Mouse (Mus musculus) CD4-positive naive resting alpha-beta T cell, adult 76 days (primary cell): ENCODE data around the gene Prkcsh. TPM values are rescaled to one million over a fixed set of nuclear protein-coding genes. Genes with fewer than 3 reads are reported as not detected.

Source experiments
- total RNA-seq: library from RNA; stranded (reverse); gene quantifications from one replicate; pipeline ENCODE4 v1.2.4, GENCODE M21; 2023

Prkcsh gene
- 72.4 TPM for total RNA-seq

DNA sequence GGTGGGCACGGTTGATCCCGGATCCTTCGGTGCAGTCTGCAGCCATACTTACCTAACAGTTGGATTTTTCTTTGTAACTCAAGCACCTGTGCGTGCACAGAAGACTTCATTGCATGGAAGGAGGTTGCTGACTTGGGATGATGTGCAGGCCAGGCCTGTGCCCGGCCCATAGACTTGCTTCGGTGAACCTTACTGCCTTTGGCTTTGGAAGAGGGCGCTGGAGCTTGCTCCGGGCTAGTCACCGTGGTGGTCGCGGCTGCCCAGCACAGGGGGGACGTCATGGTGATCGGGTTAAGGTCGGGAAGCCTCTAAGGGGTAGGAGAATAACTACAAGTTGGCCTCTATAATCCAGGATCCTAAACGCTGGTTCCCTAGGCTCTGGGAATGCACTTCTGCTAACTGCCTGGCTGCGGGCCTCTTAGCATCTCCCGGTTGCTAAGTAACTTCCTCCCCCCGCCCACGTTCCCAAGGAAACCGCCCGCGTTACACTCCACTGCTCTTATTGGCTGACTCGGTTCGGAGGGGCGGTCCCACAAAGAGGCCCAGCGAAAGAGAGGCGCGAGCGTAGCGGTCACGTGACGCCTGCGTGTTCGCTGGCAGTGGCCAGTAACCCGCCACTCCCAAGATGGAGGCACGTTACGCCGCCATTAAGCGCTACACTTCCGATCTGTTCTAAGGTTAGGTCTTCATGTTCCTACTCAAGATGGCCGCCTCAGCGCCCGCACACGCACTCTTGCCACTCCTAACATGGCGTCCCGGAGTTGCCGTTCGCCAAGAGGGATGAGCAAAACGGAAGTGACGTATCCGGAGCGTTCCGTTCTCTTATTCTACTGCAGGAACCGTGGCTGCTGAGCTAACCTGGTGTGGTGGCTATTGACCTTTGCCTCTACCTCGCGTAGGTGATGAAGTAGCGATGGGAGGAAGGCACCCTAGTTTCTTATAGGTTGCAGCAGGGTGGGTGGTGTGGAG is at the start of gene Prkcsh, which contains the start of gene Ccdc151:
Gene Prkcsh, plus strand, starts transcription at position 613 of the 969 bp plus-strand sequence.
Gene Ccdc151, minus strand, starts transcription at position 441 of the 969 bp plus-strand sequence.

DNA sequence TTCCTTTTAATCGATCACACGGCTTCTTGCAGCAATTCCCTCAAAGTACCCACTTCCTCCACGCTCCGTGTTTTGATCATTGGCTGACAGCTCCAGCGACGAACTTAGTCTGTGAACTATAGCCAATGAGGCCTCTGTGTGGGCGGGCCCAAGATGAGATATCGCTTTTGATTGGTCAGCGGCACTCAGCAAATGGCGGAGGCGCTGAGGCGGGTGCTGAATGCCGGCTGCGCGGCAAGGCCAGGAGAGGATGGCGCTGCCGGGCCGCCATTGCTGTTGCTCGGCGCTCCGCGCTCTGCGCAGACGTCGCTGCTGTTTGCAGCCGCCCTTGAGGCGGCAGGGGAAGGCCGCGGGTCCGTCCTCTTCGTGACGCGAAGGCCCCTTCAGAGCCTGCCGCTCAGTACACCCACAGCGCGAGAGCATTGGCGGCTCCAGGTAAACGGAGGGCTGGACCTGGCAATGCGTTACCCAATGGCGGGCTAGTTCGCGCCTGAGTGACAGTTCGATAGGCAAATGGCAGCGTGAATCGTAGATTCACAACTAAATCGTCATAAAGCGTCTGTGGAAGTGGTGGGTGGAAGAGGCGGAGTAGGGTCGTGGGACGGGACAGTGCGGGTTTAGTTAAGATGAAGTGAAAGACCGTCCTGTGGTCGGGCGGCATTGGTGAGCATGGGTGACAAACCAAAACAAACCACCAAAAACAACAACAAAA is 46.9 kb upstream of the Prkcsh start, which contains the start of gene Swsap1:
Gene Swsap1, plus strand, starts transcription at position 186 of the 712 bp plus-strand sequence.

DNA sequence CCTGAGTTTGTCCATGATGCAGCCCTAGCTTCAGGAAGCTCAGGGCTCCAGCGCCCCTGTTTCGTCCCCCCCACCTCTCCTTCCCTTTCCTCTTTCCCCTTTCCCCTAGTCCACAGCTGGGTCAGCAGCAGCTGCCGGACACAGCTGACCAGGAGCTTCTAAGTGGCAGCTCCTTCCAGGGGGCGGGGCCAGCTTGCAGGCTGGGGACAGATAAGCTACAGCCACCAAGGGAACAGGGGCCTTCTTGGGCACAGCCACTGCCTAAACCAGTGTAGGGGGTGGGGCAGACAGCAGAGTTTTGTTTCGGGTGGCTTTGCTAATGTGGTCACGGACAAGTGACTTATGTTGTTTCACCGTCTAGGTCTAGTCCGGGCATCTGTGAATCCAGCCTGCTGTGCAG is 39.2 kb upstream of the Prkcsh start, which contains the start of gene Epor:
Gene Epor, minus strand, starts transcription at position 90 of the 400 bp plus-strand sequence.

DNA sequence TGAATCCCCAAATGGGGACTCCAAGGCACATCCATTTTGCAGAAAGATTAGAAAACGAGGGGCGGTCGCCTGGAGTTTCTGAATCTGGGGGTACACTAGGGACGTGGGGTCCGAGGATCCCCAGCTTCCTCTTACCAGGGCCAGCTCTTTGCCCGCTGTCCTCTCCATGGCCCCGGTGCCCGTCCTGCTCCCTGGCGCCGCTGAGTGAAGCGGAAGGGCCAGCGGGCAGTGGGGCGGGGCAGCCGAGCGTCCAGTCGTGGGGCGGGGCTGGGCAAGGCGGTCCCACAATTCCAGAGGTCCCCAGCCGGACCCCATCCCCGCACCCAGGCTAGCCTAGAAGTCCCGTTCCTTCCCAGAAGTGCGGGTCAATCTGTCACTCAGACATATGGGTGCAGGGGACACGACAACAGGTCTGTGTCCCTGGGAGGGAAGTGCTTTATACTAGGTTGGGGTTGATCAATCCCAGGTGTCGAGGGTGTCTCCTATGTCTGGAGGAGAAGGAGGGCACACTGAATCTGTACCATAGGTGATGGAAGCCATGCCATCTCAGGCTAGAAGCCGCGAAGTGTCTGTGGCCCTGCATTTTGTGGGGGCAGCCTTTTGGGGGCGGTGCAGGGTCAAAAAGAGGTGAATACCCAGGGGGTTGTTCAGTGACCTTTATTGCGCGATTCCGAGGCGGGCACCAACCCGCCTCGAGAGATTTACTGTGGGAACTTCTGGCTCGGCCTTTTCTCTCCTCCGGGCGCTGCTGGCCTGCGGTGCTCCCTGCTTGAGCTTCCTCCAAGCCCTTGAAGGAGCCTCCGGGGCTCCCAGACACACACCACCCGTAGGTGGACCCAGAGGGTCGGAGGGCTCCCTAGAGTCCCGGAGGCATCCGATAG is 13.1 kb upstream of the Prkcsh start, which contains the start of gene Rgl3:
Gene Rgl3, minus strand, starts transcription at position 217 of the 881 bp plus-strand sequence.

DNA sequence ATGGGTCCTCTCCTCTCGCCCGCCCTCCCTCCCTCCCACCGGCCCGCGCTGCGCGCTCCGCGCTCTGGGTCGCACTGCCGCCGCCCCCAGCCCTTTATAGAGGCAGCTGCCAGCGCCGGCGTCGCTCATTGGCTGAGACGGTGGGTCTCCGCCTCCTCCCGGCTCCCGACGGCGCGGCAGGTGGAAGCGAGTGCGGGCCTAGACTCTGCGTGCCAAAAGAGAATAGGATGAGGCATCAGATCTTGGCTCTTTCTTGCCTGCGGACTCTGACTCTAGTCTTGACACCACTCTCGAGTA is 49.3 kb downstream of the Prkcsh start, which contains the start of gene Elavl3:
Gene Elavl3, minus strand, starts transcription at position 66 of the 297 bp plus-strand sequence.

Other genes with a start within 250 kb of the Prkcsh start
- gene Spc24, start 242.5 kb upstream of the Prkcsh start, total RNA-seq = 1.6 TPM
- not detected for gene Kank2, start 204.1 kb upstream of the Prkcsh start, total RNA-seq
- gene Angptl8, start 167.3 kb upstream of the Prkcsh start, total RNA-seq = not detected
- 6.3 TPM for gene Dock6, start 150.2 kb upstream of the Prkcsh start, total RNA-seq
- 6.6 TPM for gene Rab3d, start 84.6 kb upstream of the Prkcsh start, total RNA-seq
- gene Ccdc159, start 75.3 kb upstream of the Prkcsh start, total RNA-seq = not detected
- gene Tmem205, start 75.2 kb upstream of the Prkcsh start, total RNA-seq = not detected
- 0.56 TPM for gene Plppr2, start 65.8 kb upstream of the Prkcsh start, total RNA-seq
- 7.1 TPM for gene Swsap1, start 47.1 kb upstream of the Prkcsh start, total RNA-seq
- 0.38 TPM for gene Epor, start 39.3 kb upstream of the Prkcsh start, total RNA-seq
- not detected for gene Rgl3, start 13.4 kb upstream of the Prkcsh start, total RNA-seq
- gene Ccdc151, start 172 bp upstream of the Prkcsh start, total RNA-seq = not detected
- gene Elavl3, start 49.2 kb downstream of the Prkcsh start, total RNA-seq = 0.15 TPM
- gene Gm49318, start 68.5 kb downstream of the Prkcsh start, total RNA-seq = not detected
- 26.8 TPM for gene Zfp653, start 68.6 kb downstream of the Prkcsh start, total RNA-seq
- 29.2 TPM for gene Ecsit, start 82.6 kb downstream of the Prkcsh start, total RNA-seq
- not detected for gene Cnn1, start 96.4 kb downstream of the Prkcsh start, total RNA-seq
- gene Elof1, start 114.4 kb downstream of the Prkcsh start, total RNA-seq = 30.4 TPM
- 167 TPM for gene Acp5, start 132.9 kb downstream of the Prkcsh start, total RNA-seq
- gene Pigyl, start 154.0 kb downstream of the Prkcsh start, total RNA-seq = 11.3 TPM
- gene Zfp872, start 185.3 kb downstream of the Prkcsh start, total RNA-seq = not detected
- gene Zfp809, start 222.9 kb downstream of the Prkcsh start, total RNA-seq = 33.8 TPM